Mouse (Mus musculus) CH12.LX (cell line): Measurements from ENCODE around the gene Palm2. TPM values are rescaled to one million over a fixed set of nuclear protein-coding genes. Genes with fewer than 3 reads are reported as not detected.

Experiments
- DNase-seq: peaks from one replicate; pipeline ENCODE4 v3.0.0-alpha.2; 2013; ENCODE audit errors: extremely low read depth
- H3K27ac ChIP-seq: 2 replicates; pipeline ENCODE4 v1.5.1; 2012; ENCODE audit warnings: low read depth, mild to moderate bottlenecking, control low read depth, moderate library complexity; ENCODE audit not compliant: insufficient read depth
- H3K27me3 ChIP-seq: replicated peaks from 2 replicates; pipeline ENCODE3; 2012; ENCODE audit warnings: inconsistent platforms
- H3K36me3 ChIP-seq, 2 experiments: replicated peaks in 1 of 2; 2 replicates each; pipeline versions ENCODE3 to v1.6.1; 2012; ENCODE audit warnings: inconsistent platforms in 1 of 2, low read length in 1 of 2, mild to moderate bottlenecking in 1 of 2, mixed read lengths in 1 of 2, moderate library complexity in 1 of 2; ENCODE audit not compliant: control insufficient read depth in 1 of 2, insufficient read depth in 1 of 2
- H3K4me1 ChIP-seq, 2 experiments: 2 replicates each; pipeline ENCODE4 v1.6.1; 2012; ENCODE audit warnings: inconsistent platforms in 1 of 2, moderate library complexity in 1 of 2; ENCODE audit not compliant: insufficient read depth in 2 of 2, control insufficient read depth in 1 of 2
- H3K4me2 ChIP-seq: 2 replicates; pipeline ENCODE4 v1.6.1; 2012; ENCODE audit warnings: low read depth, mild to moderate bottlenecking, control low read depth; ENCODE audit not compliant: poor library complexity, insufficient read depth, severe bottlenecking
- H3K4me3 ChIP-seq, 3 experiments: fragments of 150-350 bp in 1 of 3; sonication (generic) in 1 of 3; replicated peaks in 1 of 3; 2 replicates each; pipeline versions ENCODE3 to v1.5.1; 2011 to 2012; ENCODE audit warnings: low read depth in 2 of 3, low read length in 2 of 3, mild to moderate bottlenecking in 2 of 3, moderate library complexity in 2 of 3, control low read depth in 1 of 3, improper control_type of control experiment in 1 of 3, inconsistent platforms in 1 of 3, mixed read lengths in 1 of 3; ENCODE audit not compliant: poor library complexity in 1 of 3
- H3K79me2 ChIP-seq: replicated peaks from 2 replicates; pipeline ENCODE4 v1.6.1; 2012; ENCODE audit warnings: mild to moderate bottlenecking, moderate library complexity; ENCODE audit not compliant: control insufficient read depth, poor library complexity, insufficient read depth, severe bottlenecking; ENCODE audit errors: extremely low read depth
- H3K9ac ChIP-seq: 2 replicates; pipeline ENCODE4 v1.6.1; 2012; ENCODE audit warnings: low read depth, mild to moderate bottlenecking, control low read depth, moderate library complexity; ENCODE audit not compliant: insufficient read depth
- H3K9me3 ChIP-seq: replicated peaks from 2 replicates; pipeline ENCODE3; 2012; ENCODE audit warnings: low read length, inconsistent platforms, mixed read lengths
- BHLHE40 ChIP-seq: IDR thresholded peaks from 2 replicates; pipeline ENCODE4 v1.6.1; 2011; ENCODE audit warnings: mild to moderate bottlenecking, low read depth, low read length, improper control_type of control experiment
- CTCF ChIP-seq, 2 experiments: IDR thresholded peaks in 1 of 2; conservative IDR thresholded peaks in 1 of 2; 2 replicates each; pipeline ENCODE4 v1.5.1; 2011 to 2012; ENCODE audit warnings: low read depth in 2 of 2, low read length in 2 of 2, improper control_type of control experiment in 1 of 2, inconsistent platforms in 1 of 2, mild to moderate bottlenecking in 1 of 2, moderate library complexity in 1 of 2
- E2F4 ChIP-seq: IDR thresholded peaks from 2 replicates; pipeline ENCODE4 v1.6.1; 2011; ENCODE audit warnings: low read depth, low read length, improper control_type of control experiment; ENCODE audit not compliant: insufficient replicate concordance
- ELF1 ChIP-seq: IDR thresholded peaks from 2 replicates; pipeline ENCODE4 v1.6.1; 2014; ENCODE audit warnings: low read depth, mild to moderate bottlenecking, inconsistent platforms, low read length, improper control_type of control experiment
- EP300 ChIP-seq: IDR thresholded peaks from 2 replicates; pipeline ENCODE4 v1.6.1; 2011; ENCODE audit warnings: low read length, improper control_type of control experiment
- ETS1 ChIP-seq: conservative IDR thresholded peaks from 2 replicates; pipeline ENCODE4 v1.6.1; 2012; ENCODE audit warnings: low read depth, mild to moderate bottlenecking, inconsistent platforms, low read length, improper control_type of control experiment, moderate library complexity
- GABPA ChIP-seq: IDR thresholded peaks from 2 replicates; pipeline ENCODE4 v1.6.1; 2012; ENCODE audit warnings: low read depth, low read length, improper control_type of control experiment, inconsistent platforms; ENCODE audit not compliant: insufficient replicate concordance
- HCFC1 ChIP-seq: IDR thresholded peaks from 2 replicates; pipeline ENCODE4 v1.6.1; 2012; ENCODE audit warnings: low read depth, mild to moderate bottlenecking, inconsistent platforms, low read length, improper control_type of control experiment
- IRF4 ChIP-seq: IDR thresholded peaks from 2 replicates; pipeline ENCODE4 v1.6.1; 2014; ENCODE audit warnings: low read depth, mild to moderate bottlenecking, inconsistent platforms, low read length, improper control_type of control experiment
- JUN ChIP-seq: IDR thresholded peaks from 2 replicates; pipeline ENCODE4 v1.6.1; 2011; ENCODE audit warnings: low read depth, mild to moderate bottlenecking, low read length, improper control_type of control experiment, moderate library complexity; ENCODE audit not compliant: insufficient read depth
- JUND ChIP-seq: conservative IDR thresholded peaks from 2 replicates; pipeline ENCODE4 v1.6.1; 2011; ENCODE audit warnings: low read depth, low read length, improper control_type of control experiment
- KAT2A ChIP-seq: IDR thresholded peaks from 2 replicates; pipeline ENCODE4 v1.6.1; 2012; ENCODE audit warnings: low read length, improper control_type of control experiment, inconsistent platforms; ENCODE audit not compliant: insufficient replicate concordance
- MAX ChIP-seq: IDR thresholded peaks from 2 replicates; pipeline ENCODE4 v1.6.1; 2011; ENCODE audit warnings: low read length, improper control_type of control experiment
- MYC ChIP-seq: IDR thresholded peaks from 2 replicates; pipeline ENCODE4 v1.6.1; 2011; ENCODE audit warnings: low read depth, mild to moderate bottlenecking, improper control_type of control experiment, low read length
- POLR2A ChIP-seq: IDR thresholded peaks from 2 replicates; pipeline ENCODE4 v1.6.1; 2011; ENCODE audit warnings: low read depth, mild to moderate bottlenecking, improper control_type of control experiment, low read length
- RCOR1 ChIP-seq: conservative IDR thresholded peaks from 2 replicates; pipeline ENCODE4 v1.6.1; 2012; ENCODE audit warnings: low read depth, mild to moderate bottlenecking, inconsistent platforms, low read length, improper control_type of control experiment
- SIN3A ChIP-seq: IDR thresholded peaks from 2 replicates; pipeline ENCODE4 v1.6.1; 2012; ENCODE audit warnings: low read length, improper control_type of control experiment, inconsistent platforms
- TBP ChIP-seq: conservative IDR thresholded peaks from 2 replicates; pipeline ENCODE4 v1.6.1; 2011; ENCODE audit warnings: low read depth, low read length, improper control_type of control experiment
- TCF12 ChIP-seq: IDR thresholded peaks from 2 replicates; pipeline ENCODE4 v1.6.1; 2014; ENCODE audit warnings: low read depth, mild to moderate bottlenecking, inconsistent platforms, low read length, improper control_type of control experiment
- UBTF ChIP-seq: IDR thresholded peaks from 2 replicates; pipeline ENCODE4 v1.6.1; 2012; ENCODE audit warnings: low read depth, mild to moderate bottlenecking, inconsistent platforms, low read length, improper control_type of control experiment, moderate library complexity
- USF1 ChIP-seq: IDR thresholded peaks from 2 replicates; pipeline ENCODE4 v1.6.1; 2014; ENCODE audit warnings: low read depth, mild to moderate bottlenecking, inconsistent platforms, low read length, improper control_type of control experiment
- ZMIZ1 ChIP-seq: IDR thresholded peaks from 2 replicates; pipeline ENCODE4 v1.6.1; 2012; ENCODE audit warnings: low read depth, mild to moderate bottlenecking, inconsistent platforms, low read length, improper control_type of control experiment
- dilution Hi-C: fragments of 300-500 bp; cut with MboI; formaldehyde crosslinking; loops from 2 replicates; pipeline ENCODE4 v1.14.3; 2020; ENCODE audit warnings: low sequenced_read_pairs; ENCODE audit not compliant: extremely low pct_unique_long_range_greater_than_20kb, extremely low pct_ligation_motif_present
- in situ Hi-C: fragments of 300-500 bp; cut with MboI; formaldehyde crosslinking; loops from 3 replicates; pipeline ENCODE4 v1.14.3; 2019; ENCODE audit warnings: low sequenced_read_pairs, low pct_ligation_motif_present, low pct_unique_long_range_greater_than_20kb, mixed read lengths
- polyA plus RNA-seq: library from polyadenylated mRNA; unstranded; fragments of >175 nt; gene quantifications from 2 replicates; pipeline ENCODE4 v1.2.1, GENCODE M21; 2012; ENCODE audit warnings: low read depth; ENCODE audit not compliant: insufficient read length
- total RNA-seq, 2 experiments: library from RNA; depleted of rRNA; stranded (reverse); fragments of 300-350 nt in 1 of 2; fragments of >200 nt in 1 of 2; gene quantifications; 2 replicates each; pipeline ENCODE4 v1.2.3; 2012 to 2014

The Palm2 gene
- total and polyA plus RNA-seq, 3 experiments = not detected

DNA sequence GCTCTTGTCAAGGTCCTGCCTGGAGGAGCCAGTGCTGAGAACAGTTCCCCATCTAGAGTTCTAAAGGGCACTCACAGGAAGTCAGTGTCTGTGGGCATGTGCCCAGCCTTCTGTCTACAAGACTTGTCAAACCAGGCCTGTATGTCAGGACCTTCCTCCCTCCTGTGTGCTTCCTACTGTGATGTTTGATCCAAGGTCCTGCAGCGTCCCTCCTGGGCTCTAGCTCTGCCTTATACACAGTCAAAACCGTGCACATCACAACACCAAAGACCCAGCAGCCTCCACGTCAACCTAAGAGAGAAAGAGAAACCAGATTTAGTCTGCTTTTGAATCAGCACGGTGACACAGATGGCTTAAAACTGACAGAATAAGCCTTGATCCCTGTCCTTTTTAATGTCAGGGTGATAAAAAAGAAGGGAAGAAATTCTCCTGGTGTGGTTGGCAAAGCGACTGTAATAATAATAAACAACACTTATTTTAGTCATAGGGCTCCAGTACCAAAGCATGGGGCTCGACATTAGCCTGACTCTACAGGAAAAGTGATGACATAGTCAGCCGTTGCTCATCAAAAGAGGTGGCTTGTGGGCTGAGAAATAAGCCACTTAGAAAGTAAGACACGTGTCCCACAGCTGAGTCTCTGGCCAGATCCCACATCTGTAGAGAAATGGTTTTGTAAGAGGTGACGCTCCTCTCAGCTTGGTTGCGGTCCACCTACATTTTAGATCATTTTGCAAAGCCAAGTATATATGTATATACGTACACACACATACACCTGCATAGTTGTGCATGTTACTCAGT, 297.0 kb downstream of the Palm2 start:
- no peaks in the 10 kb centered on the region for H3K9me3 ChIP-seq
- peaks cover 20 to 50% of the 10 kb centered on the region in 2 experiments for H3K4me1 ChIP-seq
- in situ Hi-C loops (no loop called here), dilution Hi-C loops (no loop called here)
- H3K27me3 ChIP-seq = no peaks in the 10 kb centered on the region
- peak overlapping the region; percentile 33 for H3K4me2 ChIP-seq
- H3K79me2 ChIP-seq = no peaks in the 10 kb centered on the region
- TF ChIP-seq KAT2A (no peak), BHLHE40 (peak; percentile 87), JUN (peak; percentile 75), POLR2A (peak; percentile 44), CTCF (conservative IDR thresholded peaks at IDR 0.05 in 1 of 2, IDR thresholded peaks at IDR 0.05 in 1 of 2; ENCODE audit: low read depth in 2 of 2, low read length in 2 of 2) (no peak), TBP (0 out of 2 replicates have a peak, but pooled peaks have one; percentile 42), TCF12 (0 out of 2 replicates have a peak, but pooled peaks have one; percentile 52), ZMIZ1 (peak; percentile 70), E2F4 (no peak), MYC (peak; percentile 35; the same call in 1 of the 2 replicates), JUND (peak; percentile 90), MAX (0 out of 2 replicates have a peak, but pooled peaks have one; percentile 34), EP300 (peak; percentile 71), GABPA (no peak), UBTF (0 out of 2 replicates have a peak, but pooled peaks have one; percentile 43), ETS1 (peak; percentile 82), SIN3A (no peak; the same call in 1 of the 2 replicates), USF1 (peak; percentile 38), HCFC1 (peak; percentile 35; the same call in 1 of the 2 replicates), ELF1 (0 out of 2 replicates have a peak, but pooled peaks have one; percentile 9), IRF4 (peak; percentile 94), RCOR1 (no peak)
- peak; percentile 62 for DNase-seq
- no peak overlapping the region for H3K4me3 ChIP-seq
- H3K36me3 ChIP-seq = no peaks in the 10 kb centered on the region
- peak overlapping the region; percentile 7; the same call in 1 of the 2 replicates for H3K27ac ChIP-seq
- H3K9ac ChIP-seq = peak overlapping the region; percentile 1; the same call in 1 of the 2 replicates
